Mouse (Mus musculus) neural tube, embryonic 13.5 days (tissue): ENCODE measurements around the gene Tbxas1. TPM values are rescaled to one million over a fixed set of nuclear protein-coding genes. Genes with fewer than 3 reads are reported as not detected.

Experiments used
- ATAC-seq: fragments of 200-750 bp; cut with Nextera tagmentation; 2 replicates; pipeline ENCODE4 v1.8.0; 2017; ENCODE audit warnings: low read depth, mild to moderate bottlenecking, moderate TSS enrichment, moderate library complexity
- H3K27ac ChIP-seq: fragments of 300-500 bp; sonication (generic); replicated peaks from 2 replicates; pipeline ENCODE4 v1.5.1; 2015; ENCODE audit warnings: moderate library complexity, mild to moderate bottlenecking, inconsistent platforms
- H3K27me3 ChIP-seq: fragments of 300-500 bp; sonication (generic); 2 replicates; pipeline ENCODE4 v1.6.1; 2015; ENCODE audit warnings: mild to moderate bottlenecking, inconsistent platforms
- H3K36me3 ChIP-seq: fragments of 300-500 bp; sonication (generic); 2 replicates; pipeline ENCODE4 v1.6.1; 2015; ENCODE audit warnings: mild to moderate bottlenecking, inconsistent platforms
- H3K4me1 ChIP-seq: fragments of 300-500 bp; sonication (generic); replicated peaks from 2 replicates; pipeline ENCODE4 v1.6.1; 2015; ENCODE audit warnings: inconsistent platforms
- H3K4me2 ChIP-seq: fragments of 300-500 bp; sonication (generic); 2 replicates; pipeline ENCODE4 v1.6.1; 2015; ENCODE audit warnings: inconsistent platforms, mild to moderate bottlenecking, moderate library complexity
- H3K4me3 ChIP-seq: fragments of 300-500 bp; sonication (generic); 2 replicates; pipeline ENCODE4 v1.5.1; 2015; ENCODE audit warnings: mild to moderate bottlenecking, inconsistent platforms
- H3K9ac ChIP-seq: fragments of 300-500 bp; sonication (generic); 2 replicates; pipeline ENCODE4 v1.6.1; 2015; ENCODE audit warnings: moderate library complexity, mild to moderate bottlenecking, inconsistent platforms
- H3K9me3 ChIP-seq: fragments of 300-500 bp; sonication (generic); 2 replicates; pipeline ENCODE4 v1.6.1; 2016; ENCODE audit warnings: inconsistent platforms
- WGBS: fragments of 180-500 bp; shearing (Covaris S2); methylation state at CpG from one replicate; pipeline ENCODE4 v1.1.7; 2015; 5-methylcytosine and 5-hydroxymethylcytosine counted together
- polyA plus RNA-seq: library from polyadenylated mRNA; unstranded; fragments of >200 nt; fragmentation: Nextera tagmentation; extraction: Ambion mirVana; gene quantifications from 2 replicates; pipeline ENCODE4 v1.2.1, GENCODE M21; 2015

Gene Tbxas1
- polyA plus RNA-seq, 1 experiment from 2014 or later = 2.5 TPM

DNA sequence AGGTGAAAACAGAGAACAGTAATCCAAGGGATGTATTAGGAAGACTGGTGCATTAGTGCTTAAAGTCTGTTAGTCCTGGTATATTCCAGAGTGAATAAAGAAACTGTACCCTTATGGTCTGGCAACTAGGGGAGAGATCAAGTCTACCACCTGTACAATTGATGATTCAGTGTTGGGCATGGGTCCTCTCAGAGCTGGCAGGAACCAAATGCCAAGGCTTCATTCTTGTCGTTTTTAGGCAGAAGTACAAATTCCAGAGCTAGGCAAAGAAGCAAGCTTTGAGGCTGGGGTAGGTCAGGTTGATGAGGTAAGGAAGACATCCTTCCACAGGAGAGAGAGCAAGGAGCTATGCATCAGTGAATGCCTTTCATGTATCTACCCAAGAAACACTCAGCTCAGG lies 34.4 kb upstream of the Tbxas1 start:
- Histone ChIP-seq H3K27me3 (no peaks in the 10 kb centered on the region), H3K4me1 (peaks cover 48% of the 10 kb centered on the region), H3K36me3 (peaks cover 8% of the 10 kb centered on the region; the same call in 1 of the 2 replicates), H3K9me3 (no peaks in the 10 kb centered on the region), H3K9ac (no peak overlapping the region), H3K27ac (peak overlapping the region; percentile 6; the same call in 1 of the 2 replicates), H3K4me3 (no peak overlapping the region), H3K4me2 (no peak overlapping the region)
- WGBS = 85% methylated on average over 1 of the region's 1 CpGs
- no peak for ATAC-seq

DNA sequence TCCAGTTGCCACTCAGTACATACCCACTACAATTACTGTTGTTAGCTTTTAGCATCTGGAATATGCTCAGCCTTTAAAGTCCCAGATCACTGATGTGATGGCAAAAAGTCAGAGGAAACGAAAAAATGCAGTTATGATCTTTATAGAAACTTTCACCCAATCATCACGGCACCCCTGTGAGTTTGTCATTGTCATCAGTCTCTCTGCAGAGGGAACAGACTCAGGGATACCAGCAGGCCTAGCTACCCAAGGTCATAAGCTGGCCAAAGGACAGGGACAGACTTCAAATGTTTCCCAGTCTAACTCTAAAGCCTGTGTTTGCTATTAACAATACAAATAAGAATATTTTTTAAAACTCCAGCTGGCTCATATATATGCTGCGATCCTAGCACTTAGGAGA lies 33.7 kb upstream of the Tbxas1 start:
- Histone ChIP-seq H3K4me3 (no peak overlapping the region), H3K9me3 (no peaks in the 10 kb centered on the region), H3K36me3 (peaks cover 8% of the 10 kb centered on the region; the same call in 1 of the 2 replicates), H3K27me3 (no peaks in the 10 kb centered on the region), H3K4me2 (no peak overlapping the region), H3K27ac (no peak overlapping the region), H3K9ac (no peak overlapping the region), H3K4me1 (peaks cover 56% of the 10 kb centered on the region)
- 92% methylated on average over 3 of the region's 3 CpGs for WGBS
- ATAC-seq = no peak

DNA sequence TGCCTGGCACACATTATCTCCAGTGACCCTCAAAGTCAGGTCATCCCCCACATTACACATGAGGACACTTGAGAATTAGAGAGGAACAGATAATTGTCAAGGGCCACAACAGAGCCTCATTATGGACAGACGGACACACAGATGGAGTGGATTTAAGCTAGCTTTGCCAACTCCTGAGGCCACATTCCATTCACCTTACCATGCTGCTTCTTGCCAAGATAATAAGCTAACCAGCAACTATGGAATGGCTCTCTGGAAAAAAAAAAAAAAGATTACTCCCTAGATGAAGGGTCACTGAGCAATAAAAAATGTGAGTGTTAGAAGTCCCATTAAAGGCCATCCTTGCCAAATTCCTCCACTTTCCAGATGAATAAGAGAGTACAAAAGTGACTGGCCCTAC lies 30.1 kb upstream of the Tbxas1 start:
- ATAC-seq = no peak
- Histone ChIP-seq H3K4me3 (no peak overlapping the region), H3K27ac (no peak overlapping the region), H3K36me3 (no peaks in the 10 kb centered on the region), H3K9me3 (no peaks in the 10 kb centered on the region), H3K9ac (no peak overlapping the region), H3K4me1 (peaks cover 70% of the 10 kb centered on the region), H3K27me3 (no peaks in the 10 kb centered on the region), H3K4me2 (no peak overlapping the region)
- WGBS = 73% methylated on average over 1 of the region's 1 CpGs

DNA sequence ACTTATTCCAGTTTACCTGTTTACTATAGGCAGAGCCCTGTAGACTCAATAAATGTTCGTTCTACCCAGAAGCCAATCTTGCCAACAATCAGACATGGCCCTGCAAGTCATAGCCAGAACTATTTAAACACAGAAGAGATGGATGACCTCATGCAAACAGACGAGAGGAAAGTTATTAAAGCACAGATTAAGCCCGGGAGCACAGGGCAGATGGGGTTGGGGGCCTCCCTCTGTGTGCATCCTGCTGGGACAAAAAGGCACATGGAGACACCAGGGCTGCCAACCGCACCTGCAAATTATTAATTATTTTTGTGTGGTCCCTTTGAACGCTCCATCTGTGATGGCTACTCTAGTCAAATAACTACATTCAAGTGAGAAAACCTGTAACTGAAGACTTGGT lies 29.3 kb upstream of the Tbxas1 start:
- no peak for ATAC-seq
- Histone ChIP-seq H3K9me3 (no peaks in the 10 kb centered on the region), H3K4me1 (peaks cover 66% of the 10 kb centered on the region), H3K9ac (no peak overlapping the region), H3K36me3 (no peaks in the 10 kb centered on the region), H3K4me3 (no peak overlapping the region), H3K27ac (no peak overlapping the region), H3K4me2 (no peak overlapping the region), H3K27me3 (no peaks in the 10 kb centered on the region)
- WGBS = 53% methylated on average over 5 of the region's 5 CpGs

DNA sequence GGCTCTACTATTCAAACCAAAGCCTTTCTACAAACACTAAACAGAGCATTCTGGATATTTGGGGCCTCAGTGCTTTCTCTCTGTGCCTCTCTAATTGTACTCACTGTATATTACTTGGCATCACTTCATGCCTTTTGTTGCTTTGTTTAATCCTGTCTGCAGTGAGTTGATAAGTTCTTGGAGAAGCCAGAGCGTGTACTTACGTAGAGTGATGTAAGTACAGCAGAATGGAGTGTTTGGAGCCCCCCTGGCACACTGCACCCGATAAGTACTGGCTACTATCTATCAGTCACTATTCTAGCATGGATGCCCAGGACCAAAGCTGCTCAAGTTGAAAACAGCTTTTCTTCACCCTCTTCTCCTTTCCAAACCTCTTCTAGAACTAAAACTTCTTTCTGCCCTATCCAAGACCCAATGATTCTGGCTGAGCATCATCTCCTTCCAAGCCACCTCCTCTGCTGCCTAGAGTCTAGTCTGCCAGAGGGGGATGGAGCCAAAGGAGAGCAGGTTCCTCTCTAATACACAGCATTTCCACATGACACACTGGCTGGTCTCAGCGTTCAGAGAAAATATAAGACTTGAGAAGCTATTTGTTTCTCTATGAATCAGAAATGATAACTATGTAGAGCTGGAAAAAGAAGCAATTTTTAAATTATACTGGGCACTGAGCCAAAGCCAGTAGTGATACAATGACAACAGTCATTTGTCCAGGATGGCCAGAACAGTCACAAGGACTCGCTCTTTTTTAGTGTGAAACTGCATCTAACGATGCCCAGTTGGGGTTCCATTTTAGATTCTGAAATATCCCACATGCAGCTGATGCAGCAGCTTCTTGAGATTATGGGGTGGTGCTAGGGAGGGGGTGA lies 28.6 kb upstream of the Tbxas1 start:
- peaks cover 59% of the 10 kb centered on the region for H3K4me1 ChIP-seq
- H3K4me2 ChIP-seq = no peak overlapping the region
- ATAC-seq = no peak
- no peaks in the 10 kb centered on the region for H3K36me3 ChIP-seq
- peak overlapping the region; percentile 54 for H3K27ac ChIP-seq
- H3K9ac ChIP-seq = no peak overlapping the region
- H3K27me3 ChIP-seq = no peaks in the 10 kb centered on the region
- 74% methylated on average over 6 of the region's 6 CpGs for WGBS
- no peaks in the 10 kb centered on the region for H3K9me3 ChIP-seq
- no peak overlapping the region for H3K4me3 ChIP-seq

DNA sequence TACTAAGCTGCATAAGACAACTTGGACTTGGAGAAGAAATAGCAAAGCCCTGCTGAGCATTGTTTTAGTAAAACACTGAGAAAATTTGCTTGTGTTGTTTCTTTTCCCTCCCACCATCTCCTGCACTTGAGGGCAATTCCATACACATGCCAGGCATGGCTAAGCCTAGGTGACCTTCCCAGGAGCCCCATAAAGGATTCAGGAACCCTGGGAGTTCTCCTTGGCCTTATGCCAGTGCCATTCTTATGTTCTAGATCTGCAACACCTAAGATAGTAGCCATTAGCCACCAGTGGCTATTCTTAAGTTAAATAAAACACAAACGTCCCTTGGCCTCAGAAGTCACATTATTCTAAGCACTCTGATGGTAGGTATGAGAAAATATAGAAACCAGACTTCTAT lies 27.8 kb upstream of the Tbxas1 start:
- ATAC-seq = no peak
- no peaks in the 10 kb centered on the region for H3K9me3 ChIP-seq
- H3K4me2 ChIP-seq = no peak overlapping the region
- H3K27me3 ChIP-seq = no peaks in the 10 kb centered on the region
- peaks cover 64% of the 10 kb centered on the region for H3K4me1 ChIP-seq
- H3K9ac ChIP-seq = no peak overlapping the region
- no peak overlapping the region for H3K4me3 ChIP-seq
- peak overlapping the region; percentile 54; the same call in 1 of the 2 replicates for H3K27ac ChIP-seq
- no peaks in the 10 kb centered on the region for H3K36me3 ChIP-seq
- 64% methylated on average over 1 of the region's 1 CpGs for WGBS

DNA sequence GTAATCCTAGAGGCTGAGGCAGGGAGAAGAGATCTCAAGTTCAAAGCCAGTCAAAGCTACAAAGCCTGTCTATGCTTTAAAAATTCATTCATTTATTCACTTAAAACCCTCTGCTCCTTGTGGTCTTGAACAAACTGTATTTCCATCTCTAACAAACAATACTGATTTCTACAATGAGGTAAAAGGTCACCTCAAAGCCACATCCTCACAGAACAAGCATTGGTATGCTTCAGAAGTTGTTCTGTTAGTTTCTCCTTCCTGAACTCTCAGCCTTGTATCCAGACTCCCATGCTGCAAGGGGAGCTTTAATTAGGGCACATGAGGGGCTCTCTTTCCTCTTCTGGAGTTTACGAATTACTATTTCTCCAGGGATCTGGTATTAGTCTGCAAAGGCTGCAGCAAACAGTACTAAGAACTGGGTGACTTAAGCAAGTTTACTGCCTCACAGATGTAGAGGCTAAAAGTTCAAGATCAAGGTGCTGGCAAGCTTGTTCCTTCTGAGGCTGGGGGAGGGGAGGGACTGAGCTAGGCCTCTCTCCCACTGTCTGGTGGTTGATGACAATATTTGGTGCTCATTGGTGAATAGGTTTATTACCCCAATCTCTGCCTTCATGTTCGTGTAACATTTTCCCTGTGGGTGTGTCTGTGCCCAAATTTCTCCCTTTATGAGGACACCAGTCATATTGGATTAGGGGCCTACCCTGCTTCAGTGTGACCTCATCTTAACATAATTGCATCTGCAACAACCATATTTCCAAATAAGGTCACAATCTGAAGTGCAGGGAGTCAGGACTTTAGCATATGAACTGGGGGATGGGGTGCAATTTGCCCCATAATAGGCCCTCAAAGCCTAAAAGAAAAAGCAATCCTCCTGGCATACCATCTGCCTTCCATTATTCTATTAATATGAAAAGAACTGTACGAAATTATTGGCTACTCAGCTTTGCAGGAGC lies 27.0 kb upstream of the Tbxas1 start:
- Histone ChIP-seq H3K27ac (0 out of 2 replicates have a peak overlapping the region, but pooled peaks have one; percentile 9), H3K4me1 (peaks cover 72% of the 10 kb centered on the region)
- 42% methylated on average over 3 of the region's 3 CpGs for whole genome bisulfite sequencing

DNA sequence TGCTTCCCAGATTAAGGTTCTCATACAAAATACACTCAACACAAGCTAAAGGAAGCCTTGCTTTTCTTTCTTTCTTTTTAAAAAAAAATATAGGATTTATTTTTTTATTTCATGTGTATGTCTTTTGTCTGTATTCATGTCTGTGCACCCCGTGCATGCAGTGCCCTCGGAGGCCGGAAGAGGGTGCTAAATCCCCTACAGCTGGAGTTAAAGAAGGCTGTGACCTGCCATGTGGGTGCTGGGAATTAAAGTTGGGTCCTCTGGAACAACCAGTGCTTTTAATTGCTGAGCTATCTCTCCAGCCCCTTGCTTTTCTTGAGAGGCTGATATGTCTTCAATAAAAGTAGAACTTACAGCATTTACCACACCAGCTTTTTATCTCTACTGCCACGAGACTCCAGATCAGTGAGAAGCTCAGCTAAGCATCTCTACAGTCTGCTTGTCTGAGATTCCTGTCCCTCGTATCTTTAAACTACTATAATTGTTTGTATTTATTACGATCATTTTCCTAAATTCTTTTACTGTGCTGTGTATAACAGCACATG lies 24.4 kb upstream of the Tbxas1 start:
- WGBS = 92% methylated on average over 6 of the region's 6 CpGs
- Histone ChIP-seq H3K4me2 (no peak overlapping the region), H3K9ac (no peak overlapping the region), H3K27me3 (no peaks in the 10 kb centered on the region), H3K4me1 (peaks cover 81% of the 10 kb centered on the region), H3K36me3 (no peaks in the 10 kb centered on the region), H3K4me3 (no peak overlapping the region), H3K9me3 (no peaks in the 10 kb centered on the region), H3K27ac (no peak overlapping the region)
- no peak for ATAC-seq

More for the DNA sequence above, 27.0 kb upstream of the Tbxas1 start:
- H3K4me2 ChIP-seq = no peak overlapping the region
- no peaks in the 10 kb centered on the region for H3K9me3 ChIP-seq
- no peaks in the 10 kb centered on the region for H3K36me3 ChIP-seq
- no peak for ATAC-seq
- no peak overlapping the region for H3K9ac ChIP-seq
- no peak overlapping the region for H3K4me3 ChIP-seq
- H3K27me3 ChIP-seq = no peaks in the 10 kb centered on the region

DNA sequence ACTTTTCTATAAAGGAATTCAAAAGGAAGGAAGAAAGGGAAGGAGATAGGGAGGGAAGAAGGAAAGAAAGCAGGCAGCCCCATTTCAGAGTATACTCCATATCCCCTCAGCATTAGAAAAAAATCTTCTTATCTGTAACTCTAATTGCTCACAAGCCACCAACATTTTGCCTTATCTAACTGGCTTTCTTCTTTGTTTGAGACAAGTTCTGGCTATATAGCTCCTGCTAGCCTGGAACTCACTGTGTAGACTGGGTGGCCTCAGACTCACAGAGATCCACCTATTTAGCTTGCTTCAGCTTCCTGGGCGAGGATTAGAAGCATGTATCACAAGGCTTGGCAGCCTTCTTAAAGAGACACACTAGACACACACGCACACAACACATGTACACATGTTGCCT lies 23.5 kb upstream of the Tbxas1 start:
- H3K36me3 ChIP-seq = no peaks in the 10 kb centered on the region
- H3K27ac ChIP-seq = no peak overlapping the region
- no peak overlapping the region for H3K9ac ChIP-seq
- WGBS = 83% methylated on average over 2 of the region's 2 CpGs
- H3K4me3 ChIP-seq = no peak overlapping the region
- no peak for ATAC-seq
- H3K4me2 ChIP-seq = no peak overlapping the region
- no peaks in the 10 kb centered on the region for H3K27me3 ChIP-seq
- H3K4me1 ChIP-seq = peaks cover 78% of the 10 kb centered on the region
- no peaks in the 10 kb centered on the region for H3K9me3 ChIP-seq

DNA sequence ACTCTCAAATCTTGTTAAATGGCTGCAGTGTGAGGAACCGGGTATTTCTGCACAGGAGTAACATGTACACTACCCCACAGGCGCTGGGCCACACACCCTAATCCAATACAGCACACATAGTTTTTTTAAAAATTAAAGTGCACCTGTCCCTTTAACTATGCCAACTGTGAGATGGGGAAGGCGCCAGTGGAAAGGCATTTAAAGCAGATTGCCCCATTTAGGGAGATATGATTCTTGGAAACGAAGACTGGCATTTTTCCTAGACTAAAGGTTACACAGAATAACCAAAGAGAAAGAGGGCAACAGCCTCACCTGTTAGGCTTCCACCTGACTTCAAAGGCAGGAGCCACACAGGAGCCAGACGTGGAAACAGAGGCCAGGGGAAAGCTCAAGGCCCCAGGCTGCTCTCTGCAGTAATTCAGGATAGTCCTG lies 21.6 kb upstream of the Tbxas1 start:
- peaks cover 67% of the 10 kb centered on the region for H3K4me1 ChIP-seq
- 79% methylated on average over 5 of the region's 5 CpGs for WGBS
- no peaks in the 10 kb centered on the region for H3K36me3 ChIP-seq

DNA sequence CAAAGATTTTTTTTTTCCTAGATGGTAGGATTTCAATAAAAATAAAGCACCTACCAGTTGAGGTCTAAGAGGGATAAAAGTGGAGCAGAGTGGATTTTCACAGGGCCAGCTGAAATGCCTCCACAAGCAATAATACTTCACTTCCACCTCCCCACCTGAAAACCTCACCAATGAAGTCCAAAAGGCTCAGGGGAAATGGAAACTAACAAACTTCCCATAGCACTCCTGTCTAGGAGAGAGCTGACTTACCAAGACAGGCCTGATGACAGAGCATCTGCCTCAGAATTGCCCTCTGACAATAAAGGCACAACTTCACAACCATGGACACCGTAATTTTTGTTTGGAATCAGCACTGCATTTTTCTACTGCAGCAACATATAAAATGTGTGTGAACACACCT lies 15.4 kb upstream of the Tbxas1 start:
- Histone ChIP-seq H3K9me3 (no peaks in the 10 kb centered on the region), H3K9ac (no peak overlapping the region), H3K27ac (no peak overlapping the region), H3K36me3 (no peaks in the 10 kb centered on the region), H3K27me3 (no peaks in the 10 kb centered on the region), H3K4me1 (peaks cover 30% of the 10 kb centered on the region), H3K4me3 (no peak overlapping the region), H3K4me2 (no peak overlapping the region)
- ATAC-seq = no peak
- WGBS = 94% methylated on average over 1 of the region's 1 CpGs

More for the DNA sequence above, 21.6 kb upstream of the Tbxas1 start:
- no peak for ATAC-seq
- no peaks in the 10 kb centered on the region for H3K9me3 ChIP-seq
- no peak overlapping the region for H3K27ac ChIP-seq
- H3K4me3 ChIP-seq = no peak overlapping the region
- H3K27me3 ChIP-seq = no peaks in the 10 kb centered on the region
- no peak overlapping the region for H3K9ac ChIP-seq
- no peak overlapping the region for H3K4me2 ChIP-seq

DNA sequence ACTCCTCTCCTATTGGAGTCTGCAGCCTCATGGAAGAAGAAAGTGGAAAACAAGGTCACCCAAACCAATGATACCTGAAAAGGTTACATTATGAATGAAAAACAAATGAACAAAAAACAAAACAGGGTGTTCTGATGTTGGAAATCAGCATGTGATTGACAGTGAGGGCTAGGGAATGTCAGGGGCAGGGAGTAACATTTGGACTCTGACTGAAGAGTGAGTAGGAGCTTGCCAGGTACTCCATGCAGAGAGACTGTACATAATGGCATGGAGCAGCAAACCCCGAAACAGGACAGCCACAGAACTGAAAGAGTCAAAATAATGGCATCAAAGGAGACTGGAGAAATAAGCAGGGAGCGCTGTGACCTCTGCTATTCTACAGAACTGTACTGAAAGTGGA lies 14.9 kb upstream of the Tbxas1 start:
- no peak for ATAC-seq
- 98% methylated on average over 2 of the region's 2 CpGs for WGBS

More for the DNA sequence above, 14.9 kb upstream of the Tbxas1 start:
- Histone ChIP-seq H3K9me3 (no peaks in the 10 kb centered on the region), H3K36me3 (no peaks in the 10 kb centered on the region), H3K4me3 (no peak overlapping the region), H3K9ac (no peak overlapping the region), H3K4me2 (no peak overlapping the region), H3K27ac (no peak overlapping the region), H3K4me1 (peaks cover 33% of the 10 kb centered on the region), H3K27me3 (no peaks in the 10 kb centered on the region)
